Mouse (Mus musculus) embryonic fibroblast, embryonic 13.5 days (primary cell): ENCODE measurements around the gene Pbld1.

Source experiments
- CTCF ChIP-seq: IDR thresholded peaks from 2 replicates; pipeline ENCODE4 v1.5.1; 2011; ENCODE audit warnings: mild to moderate bottlenecking, control low read depth, low read length, moderate library complexity, borderline replicate concordance; ENCODE audit not compliant: insufficient read depth
- POLR2A ChIP-seq: IDR thresholded peaks from 2 replicates; pipeline ENCODE4 v1.6.1; 2011; ENCODE audit warnings: low read depth, mild to moderate bottlenecking, control low read depth, low read length, moderate library complexity

GRCm38 (mm10) chr10:63025016-63025415, 34.9 kb upstream of the Pbld1 start:
- TF ChIP-seq CTCF (no peak), POLR2A (no peak)
